Mouse (Mus musculus): ENCODE results near the gene Mrpl9. TPM values are rescaled to one million over a fixed set of nuclear protein-coding genes. Genes with fewer than 3 reads are reported as not detected.

Mrpl9 gene
- total and polyA plus RNA-seq, 3 experiments = 16.4 to 84.5 (median 46.4) TPM

- no peak for DNase-seq
Observed at GRCm38 (mm10) chr3:94465632-94466430, 22.7 kb downstream of the Mrpl9 start.

- DNase-seq = no peak
Observed at GRCm38 (mm10) chr3:94468931-94469330, 25.8 kb downstream of the Mrpl9 start.

GRCm38 (mm10) chr3:94472447-94473114 lies 29.5 kb downstream of the Mrpl9 start:
- DNase-seq = peak; percentile 36

GRCm38 (mm10) chr3:94473115-94473505 lies 30.0 kb downstream of the Mrpl9 start:
- no peak for DNase-seq

GRCm38 (mm10) chr3:94473567-94474232 lies 30.6 kb downstream of the Mrpl9 start:
- DNase-seq = no peak

- no peak for DNase-seq
Observed at GRCm38 (mm10) chr3:94476301-94477035, 33.4 kb downstream of the Mrpl9 start.

GRCm38 (mm10) chr3:94477444-94477843 lies 34.3 kb downstream of the Mrpl9 start:
- no peak for DNase-seq

- DNase-seq = no peak
Observed at GRCm38 (mm10) chr3:94477981-94478422, 34.9 kb downstream of the Mrpl9 start, which contains the start of gene Celf3. TSS of gene Celf3 (plus strand) at chr3:94478295.

GRCm38 (mm10) chr3:94478591-94479169 lies 35.6 kb downstream of the Mrpl9 start:
- no peak for DNase-seq

- DNase-seq = no peak
Observed at GRCm38 (mm10) chr3:94479564-94479963, 36.4 kb downstream of the Mrpl9 start.

GRCm38 (mm10) chr3:94480291-94480884 lies 37.3 kb downstream of the Mrpl9 start, which contains the start of gene Riiad1:
TSS of gene Riiad1 (minus strand) at chr3:94480341.
- no peak for DNase-seq

GRCm38 (mm10) chr3:94481429-94481828 lies 38.3 kb downstream of the Mrpl9 start:
- DNase-seq = no peak

GRCm38 (mm10) chr3:94482764-94483385 lies 39.8 kb downstream of the Mrpl9 start:
- DNase-seq = peak; percentile 58

- DNase-seq = peak; percentile 54
Observed at GRCm38 (mm10) chr3:94483790-94484439, 40.8 kb downstream of the Mrpl9 start.

GRCm38 (mm10) chr3:94485922-94486321 lies 42.8 kb downstream of the Mrpl9 start:
- DNase-seq = no peak

- DNase-seq = no peak
Observed at GRCm38 (mm10) chr3:94487581-94487980, 44.5 kb downstream of the Mrpl9 start.

- DNase-seq = no peak
Observed at GRCm38 (mm10) chr3:94497162-94497561, 54.0 kb downstream of the Mrpl9 start.
